Mouse (Mus musculus): ENCODE data around the gene Aplp2. TPM values are rescaled to one million over a fixed set of nuclear protein-coding genes. Genes with fewer than 3 reads are reported as not detected.
"Not testable (repeated sequence)": the region's sequence is repeated elsewhere in the genome, so short reads cannot be mapped to it uniquely, and the experiment has no call there.

The Aplp2 gene
- total RNA-seq, 2 experiments from 2014 or later: 318 to 322 TPM

GRCm38 (mm10) chr9:31181291-31182085 lies 30.1 kb downstream of the Aplp2 start:
- no peak for DNase-seq

GRCm38 (mm10) chr9:31177692-31178091 lies 33.9 kb downstream of the Aplp2 start:
- no peak for DNase-seq

GRCm38 (mm10) chr9:31176379-31177130 lies 35.1 kb downstream of the Aplp2 start:
- peak; percentile 92 to 93 for DNase-seq

GRCm38 (mm10) chr9:31175978-31176377 lies 35.6 kb downstream of the Aplp2 start:
- DNase-seq: no peak

- no peak for DNase-seq
Observed at GRCm38 (mm10) chr9:31175346-31175745, 36.3 kb downstream of the Aplp2 start.

- DNase-seq: peak in 1 of 2 experiments; percentile 59
Observed at GRCm38 (mm10) chr9:31168356-31169093, 43.1 kb downstream of the Aplp2 start.

GRCm38 (mm10) chr9:31167305-31167704 lies 44.3 kb downstream of the Aplp2 start:
- DNase-seq: no peak

GRCm38 (mm10) chr9:31165505-31165904 lies 46.1 kb downstream of the Aplp2 start:
- not testable (repeated sequence) for DNase-seq

GRCm38 (mm10) chr9:31163327-31163726 lies 48.3 kb downstream of the Aplp2 start:
- no peak for DNase-seq

GRCm38 (mm10) chr9:31162911-31163310 lies 48.7 kb downstream of the Aplp2 start:
- DNase-seq: no peak

GRCm38 (mm10) chr9:31159910-31160309 lies 51.7 kb downstream of the Aplp2 start:
- DNase-seq: no peak

GRCm38 (mm10) chr9:31156594-31156993 lies 55.0 kb downstream of the Aplp2 start:
- DNase-seq: no peak

GRCm38 (mm10) chr9:31151050-31151449 lies 60.6 kb downstream of the Aplp2 start:
- peak in 1 of 2 experiments; percentile 57 for DNase-seq

GRCm38 (mm10) chr9:31148135-31148534 lies 63.5 kb downstream of the Aplp2 start:
- no peak for DNase-seq

- DNase-seq: no peak
Observed at GRCm38 (mm10) chr9:31145272-31145925, 66.2 kb downstream of the Aplp2 start.

- no peak for DNase-seq
Observed at GRCm38 (mm10) chr9:31142924-31143323, 68.7 kb downstream of the Aplp2 start.

- no peak for DNase-seq
Observed at GRCm38 (mm10) chr9:31133131-31133530, 78.5 kb downstream of the Aplp2 start.

- no peak for DNase-seq
Observed at GRCm38 (mm10) chr9:31131205-31131968, 80.2 kb downstream of the Aplp2 start, which contains the start of gene St14. TSS of gene St14 (minus strand) at chr9:31131853.

GRCm38 (mm10) chr9:31130357-31131204 lies 81.0 kb downstream of the Aplp2 start:
- DNase-seq: peak in 1 of 2 experiments; percentile 22

GRCm38 (mm10) chr9:31129956-31130355 lies 81.7 kb downstream of the Aplp2 start:
- no peak for DNase-seq
